Mouse (Mus musculus) layer of hippocampus, adult 18-20 months (tissue): ENCODE data around the gene Cntn4. TPM values are rescaled to one million over a fixed set of nuclear protein-coding genes. Genes with fewer than 3 reads are reported as not detected.

Experiments
- DNase-seq, 2 experiments: peaks; one replicate each; pipeline ENCODE4 v3.0.0; 2022; ENCODE audit warnings: low spot score in 2 of 2
- total RNA-seq, 2 experiments: library from RNA; stranded (reverse); gene quantifications; 2 replicates each; pipeline ENCODE4 v1.2.3; 2021

The Cntn4 gene
- total RNA-seq, 2 experiments from 2014 or later = 26.4 to 27.1 TPM

- no peak for DNase-seq
Observed at GRCm38 (mm10) chr6:106621188-106621749, 943.8 kb downstream of the Cntn4 start.

GRCm38 (mm10) chr6:106643026-106643425 lies 965.6 kb downstream of the Cntn4 start:
- no peak for DNase-seq

GRCm38 (mm10) chr6:106645496-106646211 lies 968.2 kb downstream of the Cntn4 start:
- DNase-seq = peak; percentile 36 to 80

- no peak for DNase-seq
Observed at GRCm38 (mm10) chr6:106646945-106647344, 969.5 kb downstream of the Cntn4 start.

- DNase-seq = peak in 1 of 2 experiments; percentile 64
Observed at GRCm38 (mm10) chr6:106663780-106664651, 986.6 kb downstream of the Cntn4 start.

- no peak for DNase-seq
Observed at GRCm38 (mm10) chr6:106675581-106675980, 998.1 kb downstream of the Cntn4 start.

- DNase-seq = no peak
Observed at GRCm38 (mm10) chr6:106701931-106702330, 1024.5 kb downstream of the Cntn4 start.

- DNase-seq = no peak
Observed at GRCm38 (mm10) chr6:106705506-106706035, 1028.1 kb downstream of the Cntn4 start.

- no peak for DNase-seq
Observed at GRCm38 (mm10) chr6:106725642-106726041, 1048.2 kb downstream of the Cntn4 start.

GRCm38 (mm10) chr6:106726078-106726477 lies 1048.6 kb downstream of the Cntn4 start:
- DNase-seq = no peak

- DNase-seq = no peak
Observed at GRCm38 (mm10) chr6:106727703-106728102, 1050.2 kb downstream of the Cntn4 start.

- DNase-seq = no peak
Observed at GRCm38 (mm10) chr6:106729682-106730314, 1052.3 kb downstream of the Cntn4 start.

GRCm38 (mm10) chr6:106732563-106732962 lies 1055.1 kb downstream of the Cntn4 start:
- DNase-seq = no peak

GRCm38 (mm10) chr6:106738229-106738628 lies 1060.8 kb downstream of the Cntn4 start:
- DNase-seq = no peak

GRCm38 (mm10) chr6:106740244-106740825 lies 1062.9 kb downstream of the Cntn4 start:
- no peak for DNase-seq

- no peak for DNase-seq
Observed at GRCm38 (mm10) chr6:106743556-106744233, 1066.2 kb downstream of the Cntn4 start.

GRCm38 (mm10) chr6:106745673-106746394 lies 1068.4 kb downstream of the Cntn4 start:
- DNase-seq = no peak

GRCm38 (mm10) chr6:106747251-106747650 lies 1069.8 kb downstream of the Cntn4 start:
- no peak for DNase-seq

- no peak for DNase-seq
Observed at GRCm38 (mm10) chr6:106747804-106748203, 1070.3 kb downstream of the Cntn4 start.
